Mouse (Mus musculus) kidney, postnatal 0 days (tissue): ENCODE results near the gene Timm22. TPM values are rescaled to one million over a fixed set of nuclear protein-coding genes. Genes with fewer than 3 reads are reported as not detected.

Source experiments
- ATAC-seq: fragments of 200-750 bp; cut with Nextera tagmentation; replicated peaks from 2 replicates; pipeline ENCODE4 v1.8.0; 2017; ENCODE audit warnings: low read depth, moderate number of reproducible peaks, moderate TSS enrichment, moderate library complexity; ENCODE audit not compliant: low FRiP score
- DNase-seq: peaks from one replicate; pipeline ENCODE4 v3.0.0-alpha.2; 2016; ENCODE audit warnings: low spot score
- H3K27ac ChIP-seq: fragments of 300-500 bp; sonication (generic); 2 replicates; pipeline ENCODE4 v1.5.1; 2014; ENCODE audit warnings: mild to moderate bottlenecking
- H3K27me3 ChIP-seq: fragments of 300-500 bp; sonication (generic); 2 replicates; pipeline ENCODE4 v1.6.1; 2014; ENCODE audit warnings: low read length, mixed read lengths; ENCODE audit not compliant: insufficient read depth
- H3K36me3 ChIP-seq: fragments of 300-500 bp; sonication (generic); 2 replicates; pipeline ENCODE4 v1.6.1; 2014; ENCODE audit warnings: low read length, mixed read lengths; ENCODE audit not compliant: insufficient read depth
- H3K4me1 ChIP-seq: fragments of 300-500 bp; sonication (generic); replicated peaks from 2 replicates; pipeline ENCODE4 v1.6.1; 2014; ENCODE audit warnings: antibody characterized with exemption, low read length, mixed read lengths; ENCODE audit not compliant: insufficient read depth
- H3K4me2 ChIP-seq: fragments of 300-500 bp; sonication (generic); 2 replicates; pipeline ENCODE4 v1.6.1; 2014; ENCODE audit warnings: mild to moderate bottlenecking, low read length, moderate library complexity, mixed read lengths
- H3K4me3 ChIP-seq: fragments of 300-500 bp; sonication (generic); replicated peaks from 2 replicates; pipeline ENCODE4 v1.5.1; 2014; ENCODE audit warnings: low read depth, low read length
- H3K9ac ChIP-seq: fragments of 300-500 bp; sonication (generic); 2 replicates; pipeline ENCODE4 v1.6.1; 2014; ENCODE audit warnings: low read depth, low read length
- H3K9me3 ChIP-seq: fragments of 300-500 bp; sonication (generic); replicated peaks from 2 replicates; pipeline ENCODE4 v1.6.1; 2016; ENCODE audit warnings: low read length, inconsistent platforms, mixed read lengths
- CTCF ChIP-seq: IDR thresholded peaks from 2 replicates; pipeline ENCODE4 v1.5.1; 2016; ENCODE audit warnings: antibody characterized with exemption, low read depth, mild to moderate bottlenecking, moderate library complexity
- WGBS: fragments of 180-500 bp; shearing (Covaris S2); extraction: QIAGEN DNeasy Blood & Tissue Kit; methylation state at CpG from one replicate; pipeline ENCODE4 v1.1.7; 2014; 5-methylcytosine and 5-hydroxymethylcytosine counted together
- polyA plus RNA-seq: library from polyadenylated mRNA; unstranded; fragments of >200 nt; fragmentation: Nextera tagmentation; extraction: Ambion mirVana; gene quantifications from 2 replicates; pipeline ENCODE4 v1.2.1, GENCODE M21; 2015

Gene Timm22
- polyA plus RNA-seq, 1 experiment from 2014 or later, result 122 TPM

GRCm38 (mm10) chr11:76450202-76450561 lies 43.4 kb downstream of the Timm22 start:
- Histone ChIP-seq H3K9ac (peak overlapping the region; percentile 49), H3K27me3 (no peaks in the 10 kb centered on the region), H3K4me3 (no peak overlapping the region), H3K27ac (peak overlapping the region; percentile 63), H3K9me3 (no peaks in the 10 kb centered on the region), H3K4me2 (no peak overlapping the region), H3K4me1 (peaks cover 5% of the 10 kb centered on the region; the same call in 1 of the 2 replicates), H3K36me3 (peaks cover 32% of the 10 kb centered on the region)
- no peak for ATAC-seq
- WGBS, result 36% methylated on average over 3 of the region's 3 CpGs
- no peak for TF ChIP-seq CTCF
- no peak for DNase-seq

GRCm38 (mm10) chr11:76454492-76454891 lies 47.7 kb downstream of the Timm22 start:
- H3K4me2 ChIP-seq, result no peak overlapping the region
- no peak overlapping the region for H3K4me3 ChIP-seq
- no peaks in the 10 kb centered on the region for H3K27me3 ChIP-seq
- DNase-seq (peak; percentile 82), ATAC-seq (no peak)
- peaks cover 44% of the 10 kb centered on the region for H3K36me3 ChIP-seq
- no peak overlapping the region for H3K27ac ChIP-seq
- 64% methylated on average over 5 of the region's 5 CpGs for WGBS
- peak; percentile 90 for TF ChIP-seq CTCF
- H3K4me1 ChIP-seq, result peaks cover 5% of the 10 kb centered on the region; the same call in 1 of the 2 replicates
- H3K9me3 ChIP-seq, result no peaks in the 10 kb centered on the region
- no peak overlapping the region for H3K9ac ChIP-seq

- Histone ChIP-seq H3K9ac (no peak overlapping the region), H3K4me1 (no peaks in the 10 kb centered on the region), H3K9me3 (no peaks in the 10 kb centered on the region), H3K27ac (no peak overlapping the region), H3K27me3 (no peaks in the 10 kb centered on the region), H3K4me3 (no peak overlapping the region), H3K4me2 (no peak overlapping the region), H3K36me3 (peaks cover 41% of the 10 kb centered on the region)
- TF ChIP-seq CTCF, result peak; percentile 98
- DNase-seq (peak; percentile 84), ATAC-seq (peak; percentile 59)
- WGBS, result 11% methylated on average over 6 of the region's 6 CpGs
Observed at GRCm38 (mm10) chr11:76456233-76456632, 49.5 kb downstream of the Timm22 start.

- H3K27ac ChIP-seq, result no peak overlapping the region
- H3K4me2 ChIP-seq, result no peak overlapping the region
- WGBS, result 78% methylated on average over 10 of the region's 10 CpGs
- ATAC-seq (0 out of 2 replicates have a peak, but pooled peaks have one; percentile 34), DNase-seq (no peak)
- no peak overlapping the region for H3K4me3 ChIP-seq
- H3K36me3 ChIP-seq, result peaks cover 41% of the 10 kb centered on the region
- TF ChIP-seq CTCF, result no peak
- no peaks in the 10 kb centered on the region for H3K27me3 ChIP-seq
- no peaks in the 10 kb centered on the region for H3K9me3 ChIP-seq
- no peaks in the 10 kb centered on the region for H3K4me1 ChIP-seq
- H3K9ac ChIP-seq, result no peak overlapping the region
Observed at GRCm38 (mm10) chr11:76456897-76457296, 50.1 kb downstream of the Timm22 start.

- no peak overlapping the region for H3K9ac ChIP-seq
- WGBS, result 75% methylated on average over 9 of the region's 9 CpGs
- H3K36me3 ChIP-seq, result peaks cover 44% of the 10 kb centered on the region
- no peaks in the 10 kb centered on the region for H3K27me3 ChIP-seq
- H3K27ac ChIP-seq, result no peak overlapping the region
- H3K4me2 ChIP-seq, result no peak overlapping the region
- no peak for TF ChIP-seq CTCF
- H3K4me3 ChIP-seq, result no peak overlapping the region
- no peaks in the 10 kb centered on the region for H3K9me3 ChIP-seq
- H3K4me1 ChIP-seq, result no peaks in the 10 kb centered on the region
- DNase-seq, result no peak
- no peak for ATAC-seq
Observed at GRCm38 (mm10) chr11:76458730-76459129, 52.0 kb downstream of the Timm22 start.

- Histone ChIP-seq H3K9me3 (no peaks in the 10 kb centered on the region), H3K4me1 (no peaks in the 10 kb centered on the region), H3K4me2 (no peak overlapping the region), H3K4me3 (no peak overlapping the region), H3K9ac (no peak overlapping the region), H3K27me3 (no peaks in the 10 kb centered on the region), H3K36me3 (peaks cover 40% of the 10 kb centered on the region), H3K27ac (no peak overlapping the region)
- no peak for DNase-seq
- 59% methylated on average over 3 of the region's 3 CpGs for WGBS
- no peak for ATAC-seq
- TF ChIP-seq CTCF, result peak; percentile 19; the same call in 1 of the 2 replicates
Observed at GRCm38 (mm10) chr11:76459489-76459888, 52.7 kb downstream of the Timm22 start.

- no peaks in the 10 kb centered on the region for H3K9me3 ChIP-seq
- ATAC-seq, result no peak
- H3K36me3 ChIP-seq, result peaks cover 33% of the 10 kb centered on the region
- no peak overlapping the region for H3K9ac ChIP-seq
- DNase-seq, result no peak
- H3K27me3 ChIP-seq, result no peaks in the 10 kb centered on the region
- no peak overlapping the region for H3K4me3 ChIP-seq
- WGBS, result 44% methylated on average over 6 of the region's 6 CpGs
- no peak overlapping the region for H3K27ac ChIP-seq
- H3K4me1 ChIP-seq, result no peaks in the 10 kb centered on the region
- H3K4me2 ChIP-seq, result no peak overlapping the region
- TF ChIP-seq CTCF, result no peak
Observed at GRCm38 (mm10) chr11:76461201-76461600, 54.4 kb downstream of the Timm22 start.
